Mouse (Mus musculus) olfactory bulb, adult 2 months (tissue): ENCODE results near the gene Gm5849. TPM values are rescaled to one million over a fixed set of nuclear protein-coding genes. Genes with fewer than 3 reads are reported as not detected.
"Not testable (repeated sequence)": the region's sequence is repeated elsewhere in the genome, so short reads cannot be mapped to it uniquely, and the experiment has no call there.

Source experiments
- H3K27ac ChIP-seq: fragments of 200-500 bp; 2 replicates; pipeline ENCODE4 v1.5.1; 2012; ENCODE audit warnings: low read depth, low read length; ENCODE audit not compliant: insufficient read depth
- H3K4me1 ChIP-seq: fragments of 200-500 bp; 2 replicates; pipeline ENCODE4 v1.6.1; 2012; ENCODE audit warnings: low read length; ENCODE audit not compliant: control insufficient read depth, insufficient read depth
- H3K4me3 ChIP-seq: fragments of 200-500 bp; 2 replicates; pipeline ENCODE4 v1.5.1; 2012; ENCODE audit warnings: mild to moderate bottlenecking, low read depth, low read length, moderate library complexity; ENCODE audit not compliant: insufficient read depth
- CTCF ChIP-seq: fragments of 200-500 bp; IDR thresholded peaks from 2 replicates; pipeline ENCODE4 v1.5.1; 2012; ENCODE audit warnings: low read depth, mild to moderate bottlenecking, low read length, moderate library complexity; ENCODE audit not compliant: insufficient read depth
- POLR2A ChIP-seq: fragments of 200-500 bp; IDR thresholded peaks from 2 replicates; pipeline ENCODE4 v1.6.1; 2012; ENCODE audit warnings: mild to moderate bottlenecking, low read depth, low read length, moderate library complexity; ENCODE audit not compliant: insufficient read depth
- WGBS: fragments of 180-500 bp; shearing (Covaris S2); methylation state at CpG from one replicate; pipeline ENCODE4 v1.1.7; 2018; 5-methylcytosine and 5-hydroxymethylcytosine counted together
- polyA plus RNA-seq: library from polyadenylated mRNA; stranded (reverse); fragments of >200 nt; gene quantifications from 2 replicates; pipeline ENCODE4 v1.2.4, GENCODE M21; 2012; ENCODE audit warnings: low replicate concordance; ENCODE audit not compliant: missing spikeins, insufficient read depth, insufficient read length

Gene Gm5849
- not detected in 2 replicates for polyA plus RNA-seq

DNA sequence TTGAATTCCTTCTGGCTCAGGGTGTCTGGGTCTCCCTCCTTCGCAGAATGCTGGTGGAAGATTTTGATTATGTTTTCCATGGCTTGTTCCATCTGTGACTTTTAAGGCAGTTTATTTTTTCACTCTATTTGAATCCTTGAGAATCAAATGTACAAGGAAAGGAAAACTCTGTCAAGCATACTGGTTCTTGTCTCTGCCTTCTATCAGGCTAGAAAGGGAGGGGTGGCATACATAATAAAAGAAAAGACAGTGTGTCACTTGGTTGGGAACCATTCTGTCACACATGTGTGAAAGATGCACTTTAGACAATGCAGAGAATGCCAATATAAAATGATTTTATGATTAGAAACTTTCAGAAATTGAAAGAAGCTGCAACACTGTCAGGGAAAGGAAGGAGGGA is at the start of gene Gm5849:
Gene Gm5849 (minus strand): TSS at position 101 of the 400 bp plus-strand sequence.
- not testable (repeated sequence) for H3K27ac ChIP-seq, H3K4me1 ChIP-seq, H3K4me3 ChIP-seq
- 100% methylated on average over 1 of the region's 1 CpGs for WGBS

DNA sequence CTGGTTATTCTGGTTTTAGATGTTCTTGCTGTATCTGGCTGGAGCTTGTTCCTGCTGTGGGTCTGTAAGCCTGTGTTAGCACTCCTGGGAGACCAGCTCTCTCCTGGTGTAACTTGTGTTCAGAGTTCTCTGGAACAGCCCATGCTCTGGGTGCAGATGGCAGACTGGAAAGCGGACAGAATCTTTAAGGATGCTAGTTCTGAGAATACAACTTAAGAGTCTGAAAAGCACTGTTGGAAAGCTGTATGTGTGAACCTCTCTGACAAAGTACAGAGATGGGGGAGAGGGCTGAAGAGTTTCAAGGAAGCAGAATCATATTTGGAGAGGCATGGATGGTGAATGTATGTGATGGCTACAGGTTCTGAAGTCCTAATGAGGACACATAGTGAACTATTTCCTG is 28.0 kb downstream of the Gm5849 start:
- Histone ChIP-seq H3K4me1 (no peaks in the 10 kb centered on the region), H3K4me3 (no peak overlapping the region), H3K27ac (no peak overlapping the region)
- 84% methylated on average over 1 of the region's 1 CpGs for WGBS
- no peak for TF ChIP-seq POLR2A
- no peak for TF ChIP-seq CTCF

DNA sequence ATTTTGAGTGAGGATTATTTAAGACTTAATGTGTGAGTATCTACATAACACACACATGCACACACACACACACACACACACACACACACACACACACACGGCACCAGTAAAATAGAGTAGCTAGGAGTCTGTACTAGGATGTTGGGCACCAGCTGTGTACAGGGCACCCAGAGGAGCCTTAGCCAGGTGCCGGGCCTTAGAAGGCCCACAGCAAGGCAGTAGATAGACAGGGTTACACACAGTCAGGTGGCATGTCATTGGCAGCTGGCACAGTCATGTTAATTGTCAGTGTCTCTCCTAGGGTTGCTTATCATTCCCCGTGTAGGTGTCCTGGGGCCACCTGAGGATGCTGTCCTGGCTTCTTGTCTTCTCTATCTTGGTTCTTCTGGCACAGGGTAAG is 51.1 kb downstream of the Gm5849 start, which contains the start of gene Pglyrp4:
Gene Pglyrp4 (plus strand): TSS at position 301 of the 400 bp plus-strand sequence.
- 85% methylated on average over 3 of the region's 3 CpGs for WGBS

More for the DNA sequence above, 51.1 kb downstream of the Gm5849 start, which contains the start of gene Pglyrp4:
- Histone ChIP-seq H3K27ac (no peak within 1 kb of the TSS), H3K4me3 (no peak within 1 kb of the TSS), H3K4me1 (no peaks in the 10 kb centered on the region)
- no peak for TF ChIP-seq POLR2A

Other genes with a start within 250 kb of the Gm5849 start
- gene S100a16, start 240.6 kb downstream of the Gm5849 start, polyA plus RNA-seq: not detected in 2 replicates
- gene S100a3, start 217.3 kb downstream of the Gm5849 start, polyA plus RNA-seq: not detected in 2 replicates
- gene S100a2, start 187.6 kb downstream of the Gm5849 start, polyA plus RNA-seq: not detected in 2 replicates
- not detected in 2 replicates for gene Gm42674, start 176.0 kb downstream of the Gm5849 start, polyA plus RNA-seq
- gene S100a4, start 174.1 kb downstream of the Gm5849 start, polyA plus RNA-seq: not detected in 2 replicates
- not detected in 2 replicates for gene S100a5, start 169.4 kb downstream of the Gm5849 start, polyA plus RNA-seq
- not detected in 2 replicates for gene S100a6, start 165.0 kb downstream of the Gm5849 start, polyA plus RNA-seq
- not detected in 2 replicates for gene S100a7a, start 123.9 kb downstream of the Gm5849 start, polyA plus RNA-seq
- gene S100a8, start 108.9 kb downstream of the Gm5849 start, polyA plus RNA-seq: not detected in 2 replicates
- gene S100a9, start 82.2 kb downstream of the Gm5849 start, polyA plus RNA-seq: not detected in 2 replicates
- not detected in 2 replicates for gene Pglyrp4, start 51.0 kb downstream of the Gm5849 start, polyA plus RNA-seq